Mouse (Mus musculus): Measurements from ENCODE around the gene Grk4.

- TF ChIP-seq CTCF (IDR thresholded peaks at IDR 0.05; ENCODE audit: low read depth) (peak; percentile 41), EP300 (IDR thresholded peaks at IDR 0.05; ENCODE audit: low read depth) (no peak)
Measured at GRCm38 (mm10) chr5:34670280-34670679, 10.1 kb downstream of the Grk4 start.

All from liver, embryonic 14.5 days (tissue).